Mouse (Mus musculus) layer of hippocampus, postnatal 25 days (tissue): ENCODE results near the gene 4930432K21Rik. TPM values are rescaled to one million over a fixed set of nuclear protein-coding genes. Genes with fewer than 3 reads are reported as not detected.
A peak's percentile ranks its signal among the peaks of the same experiment; 100 is the strongest.

Source experiments
- DNase-seq, 2 experiments: peaks; one replicate each; pipeline ENCODE4 v3.0.0; 2022; ENCODE audit warnings: mixed read lengths in 2 of 2, low spot score in 1 of 2; ENCODE audit errors: extremely low spot score in 1 of 2
- total RNA-seq, 2 experiments: library from RNA; stranded (reverse); gene quantifications; 2 replicates each; pipeline ENCODE4 v1.2.3; 2021

4930432K21Rik gene
- 1 to 10 TPM; 1.4 to 2.1 TPM for total RNA-seq

DNA sequence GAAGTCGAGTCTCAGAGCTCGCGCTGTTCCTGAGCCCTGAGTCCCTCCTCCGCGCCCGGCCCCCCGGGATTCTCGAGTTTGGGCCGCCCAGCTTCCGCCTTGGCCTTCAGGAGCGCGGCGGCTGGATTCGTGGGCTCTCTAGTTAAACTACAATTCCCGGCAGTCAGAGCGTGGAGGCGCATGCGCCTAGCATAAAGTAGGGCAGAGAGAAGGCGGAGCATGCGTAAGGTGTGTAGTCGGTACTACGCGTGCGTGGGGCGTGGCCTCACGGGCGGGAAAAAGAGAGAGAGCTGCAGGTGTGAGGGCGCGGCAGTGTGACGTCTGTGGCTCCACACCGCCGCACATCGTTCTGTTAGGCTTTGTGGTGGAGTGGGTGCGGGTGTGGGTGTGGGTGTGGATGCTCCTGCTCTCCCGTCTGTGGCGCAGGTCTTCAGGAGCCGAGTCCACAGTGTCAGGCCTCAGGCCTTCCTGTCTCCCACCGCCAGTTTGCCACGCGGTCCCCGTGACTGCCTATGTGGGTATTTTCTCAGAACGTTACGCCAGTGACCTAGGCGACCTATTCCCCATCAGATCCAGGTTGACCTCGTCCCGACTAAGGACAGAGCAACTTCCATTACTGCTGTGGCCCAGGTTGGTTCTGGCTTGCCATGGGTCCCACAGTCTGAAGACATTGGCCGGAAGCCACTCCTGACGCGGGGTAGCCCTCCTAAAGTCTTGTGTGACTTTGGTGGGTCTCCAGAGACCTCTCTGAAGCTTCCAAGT is at the start of gene 4930432K21Rik, which contains the start of gene Cc2d1a:
Gene 4930432K21Rik (plus strand): TSS at position 257 of the 762 bp plus-strand sequence.
Gene Cc2d1a (minus strand): TSS at position 168 of the 762 bp plus-strand sequence.
- DNase-seq: peak; percentile 84 to 86

DNA sequence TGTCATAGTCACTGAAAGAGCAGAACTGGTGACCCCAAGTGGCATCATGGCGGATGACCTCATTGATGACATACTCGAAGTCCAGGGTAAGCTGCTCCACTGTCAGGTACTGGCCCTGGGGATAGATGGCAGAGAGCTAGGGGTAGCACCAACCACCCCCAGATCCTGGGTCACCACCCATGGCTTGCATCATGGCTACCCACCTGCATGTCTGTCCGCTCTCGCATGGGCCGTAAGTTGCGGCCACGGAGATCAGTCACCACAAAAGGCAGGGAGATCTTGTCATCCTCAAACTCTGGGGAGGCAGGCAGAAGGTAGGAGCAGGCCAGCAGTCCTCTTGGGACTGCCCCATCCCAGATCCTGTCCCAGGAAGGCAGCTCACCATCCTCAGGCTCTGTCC is 49.4 kb upstream of the 4930432K21Rik start:
- no peak for DNase-seq

DNA sequence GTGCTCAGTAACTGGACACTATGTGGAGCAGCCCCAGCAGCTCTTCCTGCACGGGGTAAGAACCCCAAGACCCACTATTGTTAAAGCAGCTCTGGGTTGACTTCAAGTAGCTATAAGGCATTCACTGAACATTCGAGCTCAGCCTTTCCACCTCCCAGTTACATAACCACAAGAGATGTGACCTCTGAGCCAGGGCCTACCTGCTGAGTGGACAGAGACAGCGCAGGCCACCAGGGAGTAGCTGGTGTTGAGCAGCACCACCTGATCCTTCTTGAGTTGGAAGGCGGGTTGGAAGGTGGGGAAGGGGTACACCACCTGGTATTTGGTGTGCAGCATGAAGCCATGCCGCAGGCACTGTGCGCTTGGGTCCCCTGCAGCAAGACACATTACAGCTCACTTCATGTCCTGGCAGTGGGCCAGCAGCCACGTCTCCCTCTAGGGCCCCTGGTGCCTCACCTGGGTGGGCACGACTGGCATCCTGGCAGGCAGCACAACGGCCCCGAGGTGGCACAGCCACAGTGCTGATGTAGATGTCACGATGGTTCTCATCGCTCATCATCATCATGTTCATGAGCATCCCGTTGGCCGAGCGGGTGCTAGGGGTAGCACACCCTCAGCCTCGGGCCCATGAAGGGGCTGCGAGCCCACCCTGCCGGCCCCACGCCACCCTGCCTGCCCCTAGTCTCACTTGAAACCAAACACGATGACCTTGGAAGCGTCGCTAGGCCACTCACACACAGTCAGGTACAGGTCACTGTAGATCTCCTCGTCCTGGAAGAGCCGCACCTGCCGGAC is 46.2 kb upstream of the 4930432K21Rik start:
- no peak for DNase-seq

DNA sequence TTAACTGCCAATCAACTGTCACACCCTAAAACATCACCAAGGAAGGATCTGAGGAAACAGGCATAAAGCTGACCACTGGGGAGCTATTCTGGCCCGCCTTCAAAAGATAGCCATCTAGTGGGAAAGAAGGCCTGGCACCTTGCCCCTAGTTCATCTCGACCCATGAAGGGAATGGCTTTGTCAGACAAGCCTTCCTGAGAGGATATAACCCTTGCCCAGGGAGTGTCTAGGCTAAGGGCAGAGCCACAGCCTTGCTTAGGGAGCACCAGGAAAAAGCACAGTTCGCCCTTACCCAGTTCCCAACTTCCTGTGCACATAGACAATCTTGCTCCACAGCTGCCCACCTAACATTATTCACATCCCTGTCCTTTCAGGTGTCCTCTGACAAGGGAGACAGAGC is 44.2 kb upstream of the 4930432K21Rik start:
- no peak for DNase-seq

DNA sequence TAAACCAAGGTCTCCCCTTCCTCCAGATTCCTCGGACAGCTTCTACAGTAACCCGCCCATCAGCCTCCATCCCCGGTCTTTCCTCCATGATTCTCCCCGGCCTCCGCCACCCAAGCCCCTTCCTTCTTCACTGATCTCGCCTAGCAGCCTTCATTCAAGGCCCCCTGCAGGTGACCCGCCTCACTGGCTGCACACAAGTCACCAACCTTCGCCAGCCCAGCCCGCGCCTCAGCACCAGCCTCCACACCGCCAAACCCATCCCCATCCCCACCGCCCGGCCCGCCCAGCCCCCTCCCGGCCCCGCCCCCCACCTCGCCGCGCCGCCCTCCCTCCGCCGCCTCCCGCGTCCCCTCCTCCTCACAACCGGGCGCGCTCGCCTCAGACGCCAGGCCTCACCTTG is 43.6 kb upstream of the 4930432K21Rik start:
- DNase-seq: peak in 1 of 2 experiments; percentile 42

DNA sequence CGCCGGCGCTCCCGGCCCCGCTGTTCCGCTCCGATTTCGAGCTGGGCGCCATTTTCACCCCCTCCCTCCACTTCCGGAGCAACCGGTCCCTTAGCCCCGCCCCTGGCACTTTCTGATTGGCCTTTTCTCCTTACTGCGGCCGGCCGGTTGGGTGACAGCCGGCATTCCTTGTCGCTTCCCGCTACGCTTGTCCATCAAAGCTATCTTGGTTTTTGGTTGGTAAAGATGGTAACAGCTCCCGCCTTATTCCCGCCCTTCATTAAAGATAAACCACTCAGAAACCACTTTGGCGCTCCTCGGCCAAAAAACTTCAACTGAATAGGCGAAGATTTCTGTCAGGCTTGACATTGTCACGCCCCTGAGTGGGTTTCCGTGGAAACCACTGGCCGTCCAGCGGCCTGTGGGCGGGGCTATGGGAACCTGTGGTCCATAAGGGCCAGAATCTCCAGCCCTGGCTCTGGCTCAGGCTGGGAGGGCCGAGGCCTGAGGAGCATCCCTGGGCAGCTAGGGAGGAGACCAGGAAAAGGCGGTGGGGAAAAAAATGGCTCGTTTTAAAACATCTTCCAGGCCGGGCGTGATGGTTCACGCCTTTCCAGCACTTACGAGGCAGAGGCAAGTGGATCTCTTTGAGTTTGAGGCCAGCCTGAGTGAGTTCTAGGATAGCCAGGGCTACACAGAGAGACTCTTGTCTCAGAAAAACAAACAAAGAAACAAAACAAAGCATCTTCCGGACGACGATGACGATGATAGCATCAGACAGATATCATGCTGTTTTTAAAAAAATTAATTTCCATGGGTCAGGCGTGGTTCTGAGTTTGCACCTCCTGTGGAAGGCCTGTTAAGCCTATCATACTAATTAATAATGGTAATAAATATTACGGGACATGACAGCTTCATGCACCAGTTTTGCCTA is 42.9 kb upstream of the 4930432K21Rik start, which contains the start of gene Dcaf15:
Gene Dcaf15 (minus strand): TSS at position 72 of the 913 bp plus-strand sequence.
- DNase-seq: peak; percentile 87 to 94

DNA sequence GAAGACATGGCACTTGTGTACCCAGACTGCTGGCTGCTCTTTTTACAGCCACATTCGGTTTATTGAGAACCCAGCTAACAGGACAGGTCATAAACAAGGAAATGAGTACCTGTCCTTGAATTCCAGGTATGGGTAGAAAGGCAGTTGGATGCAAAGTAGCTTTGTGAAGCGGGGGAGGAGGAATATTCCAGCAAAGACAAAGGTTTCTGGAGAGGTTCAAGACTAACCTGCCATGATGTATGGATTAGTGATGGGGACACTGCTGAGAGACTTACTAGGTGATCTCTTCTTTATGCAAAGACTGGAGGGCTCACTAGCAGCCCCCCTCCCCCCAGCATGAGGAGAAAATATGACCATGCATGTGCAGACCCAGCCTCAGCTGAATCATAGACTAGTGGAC is 42.1 kb upstream of the 4930432K21Rik start:
- no peak for DNase-seq

DNA sequence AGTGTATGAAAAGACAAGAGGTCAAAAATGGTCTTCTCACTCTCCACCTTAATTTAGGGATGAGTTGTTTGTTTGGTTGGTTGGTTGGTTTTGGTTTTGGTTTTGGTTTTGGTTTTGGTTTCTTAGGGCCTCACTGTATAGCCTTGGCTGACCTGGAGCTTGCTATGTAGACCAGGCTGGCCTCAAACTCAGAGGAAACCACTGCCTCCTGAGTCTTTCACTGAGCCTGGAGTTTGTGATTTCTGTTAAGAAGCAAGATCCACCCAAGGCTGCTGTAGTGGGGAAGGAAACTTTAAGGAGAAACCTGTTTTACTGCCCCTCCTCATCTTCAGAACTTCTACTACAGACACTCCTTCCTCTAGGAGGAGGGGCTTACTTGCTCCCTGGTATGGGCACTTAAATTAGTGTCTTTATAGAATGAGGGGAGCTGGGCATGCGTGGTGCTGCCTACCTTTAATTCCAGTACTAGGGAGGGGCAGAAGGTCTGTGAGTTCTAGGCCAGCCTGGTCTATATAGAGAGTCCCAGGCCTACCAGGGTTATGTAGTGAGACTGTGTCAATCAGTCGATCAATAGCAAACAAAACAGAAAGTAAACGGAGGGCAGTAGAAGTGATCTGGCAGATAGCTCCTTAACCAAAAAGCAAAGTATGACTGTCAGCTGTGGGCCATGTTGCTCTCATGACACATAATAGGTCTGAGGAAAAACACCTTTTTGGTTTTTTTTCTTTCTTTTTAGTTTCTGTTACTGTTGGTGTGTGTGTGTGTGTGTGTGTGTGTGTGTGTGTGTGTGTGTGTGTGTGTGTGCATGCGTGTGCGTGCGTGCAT is 41.4 kb upstream of the 4930432K21Rik start:
- DNase-seq: no peak

DNA sequence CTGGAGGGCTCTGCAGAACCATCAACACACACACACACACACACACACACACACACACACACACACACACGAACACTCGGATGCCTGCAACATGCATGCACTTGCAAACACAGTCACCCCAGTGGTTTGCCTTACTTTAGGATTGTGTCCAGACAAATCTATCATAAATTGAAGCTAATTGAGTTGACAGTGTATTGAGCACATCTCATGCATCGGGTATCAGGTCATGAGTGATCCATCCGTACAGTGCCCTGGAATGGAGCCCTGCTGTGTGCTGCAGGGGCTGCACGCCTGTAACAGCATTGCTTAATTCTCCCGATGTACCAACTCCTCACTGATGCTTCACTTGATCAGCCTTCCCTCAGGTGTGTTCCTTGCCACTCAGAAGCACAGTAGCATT is 32.2 kb upstream of the 4930432K21Rik start:
- no peak for DNase-seq

DNA sequence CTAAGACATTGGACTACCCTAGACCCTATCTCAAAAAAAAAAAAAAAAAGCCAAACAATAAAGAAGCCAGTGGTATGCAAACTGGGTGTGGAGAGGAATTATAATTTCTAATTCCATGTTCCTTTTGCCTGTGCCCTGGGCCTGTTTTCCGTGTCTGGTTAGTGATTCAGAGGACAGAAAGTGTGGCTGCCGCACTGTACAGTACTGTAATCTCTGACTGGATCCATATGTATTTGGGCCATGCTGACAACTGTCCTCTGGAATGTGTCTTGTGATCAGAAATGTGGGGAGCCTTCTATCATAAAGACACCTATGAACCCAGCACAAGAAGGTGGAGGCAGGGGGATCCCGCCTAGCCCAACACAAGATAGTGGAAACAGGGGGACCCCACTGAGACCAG is 25.7 kb upstream of the 4930432K21Rik start:
- no peak for DNase-seq

DNA sequence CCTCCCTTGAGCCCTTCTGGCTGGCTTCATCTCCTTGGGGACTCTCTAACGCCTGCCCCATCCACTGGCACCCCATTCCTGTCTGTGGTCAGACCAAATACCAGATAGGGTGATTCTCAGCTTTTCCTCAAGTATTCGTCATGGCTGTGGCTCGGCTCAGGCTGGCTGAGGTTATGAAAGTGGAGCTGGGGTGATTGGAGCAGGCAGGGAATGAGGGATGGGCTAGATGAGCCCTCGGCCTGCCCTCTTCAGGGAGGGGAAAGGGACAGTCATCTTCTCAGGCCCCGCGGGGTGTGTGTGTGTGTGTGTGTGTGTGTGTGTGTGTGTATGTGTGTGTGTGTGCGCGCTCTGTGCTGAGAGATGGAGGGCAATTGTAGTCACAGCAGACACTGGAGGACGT is 22.2 kb upstream of the 4930432K21Rik start, which contains the start of gene Podnl1:
Gene Podnl1 (plus strand): TSS at position 334 of the 400 bp plus-strand sequence.
- DNase-seq: no peak

DNA sequence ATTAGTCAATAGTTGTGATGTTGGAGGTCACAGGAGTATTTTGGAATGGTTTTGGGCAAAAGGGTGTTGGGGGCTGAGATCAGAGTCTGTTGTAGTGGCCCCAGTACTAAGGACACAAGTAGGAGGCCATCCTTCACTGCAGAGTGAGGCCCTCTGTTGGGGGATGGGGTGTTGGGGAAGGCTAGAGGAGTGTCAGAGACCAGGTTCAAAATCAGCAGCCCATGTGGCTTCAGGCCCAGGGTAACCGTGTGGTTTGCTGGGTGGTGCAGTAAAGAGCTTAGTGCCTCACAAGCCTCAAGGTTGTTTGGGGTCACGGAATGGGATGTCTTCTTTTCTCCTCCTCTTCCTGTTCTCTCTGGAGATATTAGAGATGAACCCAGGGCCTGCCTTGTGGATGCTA is 21.1 kb upstream of the 4930432K21Rik start:
- no peak for DNase-seq

DNA sequence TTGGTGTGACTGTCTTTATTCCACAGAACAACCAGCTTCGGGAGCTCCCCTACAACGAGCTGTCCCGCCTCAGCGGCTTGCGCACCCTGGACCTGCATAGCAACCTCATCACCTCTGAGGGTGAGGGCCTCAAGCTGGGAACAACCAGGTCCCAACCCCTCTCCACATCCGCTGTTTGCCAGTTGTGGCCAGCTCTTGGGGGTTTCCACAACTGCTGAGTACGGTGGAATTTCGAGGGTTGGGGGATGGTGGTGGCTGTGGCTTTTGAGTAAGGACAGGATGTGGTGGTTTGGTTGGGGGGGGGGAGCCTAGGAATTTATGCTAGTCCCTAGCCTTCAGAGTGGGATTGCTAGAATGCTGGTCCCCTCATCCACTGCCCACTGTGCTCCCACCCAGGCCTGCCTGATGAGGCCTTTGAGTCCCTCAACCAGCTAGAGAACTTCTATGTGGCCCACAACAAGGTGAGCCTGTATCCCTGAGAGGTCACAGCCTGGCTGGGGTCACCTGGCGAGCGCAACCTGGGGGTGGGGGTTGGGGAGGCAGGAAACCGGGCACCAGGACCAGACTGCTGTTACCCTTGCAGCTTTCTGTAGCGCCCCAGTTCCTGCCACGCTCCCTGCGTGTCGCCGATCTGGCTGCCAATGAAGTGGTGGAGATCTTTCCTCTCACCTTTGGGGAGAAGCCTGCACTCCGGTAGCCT is 20.5 kb upstream of the 4930432K21Rik start:
- no peak for DNase-seq

DNA sequence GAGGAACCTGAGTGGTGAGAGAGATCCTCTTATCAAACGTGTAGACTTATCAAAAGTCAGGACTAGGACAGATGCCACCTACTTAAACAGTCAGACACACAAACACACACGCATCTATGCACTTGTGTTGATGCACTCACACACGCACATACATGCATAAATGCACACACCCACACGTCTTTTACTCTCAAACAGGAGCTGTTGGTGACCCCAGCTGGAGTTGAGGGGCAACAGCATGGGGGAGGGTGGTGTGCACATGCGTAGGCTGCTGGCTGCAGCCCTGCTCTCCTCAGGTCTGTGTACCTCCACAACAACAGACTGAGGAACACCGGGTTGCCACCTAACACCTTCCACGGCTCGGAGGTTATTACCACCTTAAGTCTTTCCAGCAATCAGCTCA is 19.5 kb upstream of the 4930432K21Rik start:
- DNase-seq: no peak

DNA sequence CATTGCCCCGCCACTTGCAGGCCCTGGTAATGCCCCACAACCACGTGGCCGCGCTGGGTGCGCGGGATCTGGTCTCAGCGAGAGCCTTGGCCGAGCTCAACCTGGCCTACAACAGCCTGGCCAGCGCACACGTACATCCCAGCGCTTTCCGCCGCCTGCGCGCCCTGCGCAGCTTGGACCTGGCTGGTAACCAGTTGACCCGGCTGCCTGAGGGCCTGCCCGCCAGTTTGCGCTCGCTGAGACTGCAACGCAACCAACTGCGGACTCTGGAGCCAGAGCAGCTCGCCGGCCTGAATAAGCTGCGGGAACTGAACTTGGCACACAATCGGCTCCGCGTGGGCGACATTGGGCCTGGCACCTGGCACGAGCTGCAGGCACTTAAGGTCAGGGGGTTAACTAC is 17.0 kb upstream of the 4930432K21Rik start:
- no peak for DNase-seq

DNA sequence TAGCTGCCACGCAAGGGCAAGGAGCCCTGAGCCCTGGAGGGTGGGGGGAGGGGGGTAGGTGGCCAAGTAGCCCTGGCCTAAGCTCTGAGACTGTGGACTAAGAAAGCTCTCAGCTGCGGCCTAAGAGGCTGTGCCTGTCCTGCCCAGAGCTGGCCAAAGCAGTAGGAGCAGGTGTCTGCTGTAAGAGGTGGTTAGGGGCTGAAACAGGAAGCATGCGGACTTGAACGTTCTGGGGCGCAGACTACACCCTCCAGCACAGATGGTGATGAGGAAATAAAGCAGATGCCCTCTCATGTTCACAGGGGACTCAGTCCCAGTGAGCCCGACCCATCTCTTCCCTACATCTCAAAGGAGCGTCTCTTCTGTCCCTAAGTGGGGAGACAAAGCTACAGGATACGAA is 15.6 kb upstream of the 4930432K21Rik start:
- DNase-seq: no peak

DNA sequence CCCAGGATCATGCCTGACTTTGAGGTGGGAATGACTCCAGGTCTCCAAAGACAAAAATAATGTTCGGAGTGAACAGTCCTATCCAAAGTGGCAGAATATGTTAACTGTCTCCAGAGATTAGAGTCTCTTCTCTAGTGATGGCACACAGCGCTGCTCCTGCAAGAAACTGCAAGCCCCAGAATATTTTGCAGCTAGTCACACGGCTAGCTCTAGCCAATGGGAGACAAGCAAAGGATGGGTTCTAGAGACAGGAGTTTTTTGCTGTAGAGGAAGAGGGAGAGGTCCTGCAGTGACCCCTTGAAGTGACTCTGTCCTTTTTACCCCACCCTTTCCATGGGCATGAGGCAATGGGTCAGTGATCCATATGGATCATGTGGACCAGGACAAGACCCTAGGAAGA is 10.0 kb upstream of the 4930432K21Rik start:
- no peak for DNase-seq

DNA sequence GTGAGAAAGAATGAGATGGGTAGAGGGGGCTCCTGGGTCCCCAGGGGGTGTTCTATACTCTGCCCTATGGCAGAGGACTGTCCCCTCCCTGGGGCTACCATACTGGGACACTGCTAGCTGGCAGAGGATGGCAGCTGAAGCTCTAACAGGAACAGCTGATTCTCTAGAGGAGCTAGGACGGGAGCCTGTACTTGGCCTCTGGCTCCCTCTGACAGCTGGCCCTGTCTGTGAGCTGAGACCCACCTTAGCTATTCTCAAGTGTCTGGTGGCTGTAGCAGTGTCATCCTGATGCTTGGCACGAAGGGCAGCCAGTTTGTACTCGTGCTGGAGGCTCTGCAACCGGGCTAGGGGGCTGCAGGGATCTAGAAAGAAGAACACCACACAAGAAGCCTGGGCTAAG is 7.0 kb upstream of the 4930432K21Rik start:
- DNase-seq: no peak
